Mouse (Mus musculus) forebrain, embryonic 16.5 days (tissue): ENCODE results near the gene Ube2cbp. TPM values are rescaled to one million over a fixed set of nuclear protein-coding genes. Genes with fewer than 3 reads are reported as not detected.

Experiments
- ATAC-seq: fragments of 200-750 bp; cut with Nextera tagmentation; 2 replicates; pipeline ENCODE4 v1.8.0; 2017; ENCODE audit warnings: mild to moderate bottlenecking, moderate library complexity
- H3K27ac ChIP-seq: fragments of 300-500 bp; sonication (generic); 2 replicates; pipeline ENCODE4 v1.5.1; 2014; ENCODE audit warnings: low read length, control low read depth
- H3K27me3 ChIP-seq: fragments of 300-500 bp; sonication (generic); replicated peaks from 2 replicates; pipeline ENCODE4 v1.6.1; 2014; ENCODE audit warnings: low read length; ENCODE audit not compliant: control insufficient read depth, insufficient read depth
- H3K36me3 ChIP-seq: fragments of 300-500 bp; sonication (generic); 2 replicates; pipeline ENCODE4 v1.6.1; 2014; ENCODE audit not compliant: control insufficient read depth, insufficient read depth
- H3K4me1 ChIP-seq: fragments of 300-500 bp; sonication (generic); replicated peaks from 2 replicates; pipeline ENCODE4 v1.6.1; 2014; ENCODE audit warnings: low read length; ENCODE audit not compliant: control insufficient read depth, insufficient read depth
- H3K4me2 ChIP-seq: fragments of 300-500 bp; sonication (generic); 2 replicates; pipeline ENCODE4 v1.6.1; 2014; ENCODE audit warnings: mild to moderate bottlenecking, low read length, control low read depth
- H3K4me3 ChIP-seq: fragments of 300-500 bp; sonication (generic); replicated peaks from 2 replicates; pipeline ENCODE4 v1.5.1; 2014; ENCODE audit warnings: mild to moderate bottlenecking, low read length, control low read depth
- H3K9ac ChIP-seq: fragments of 300-500 bp; sonication (generic); replicated peaks from 2 replicates; pipeline ENCODE4 v1.6.1; 2014; ENCODE audit warnings: low read depth, low read length, control low read depth
- H3K9me3 ChIP-seq: fragments of 300-500 bp; sonication (generic); 2 replicates; pipeline ENCODE4 v1.6.1; 2016; ENCODE audit warnings: low read length; ENCODE audit not compliant: control insufficient read depth
- WGBS: fragments of 180-500 bp; shearing (Covaris S2); extraction: QIAGEN DNeasy Blood & Tissue Kit; methylation state at CpG from one replicate; pipeline ENCODE4 v1.1.7; 2014; 5-methylcytosine and 5-hydroxymethylcytosine counted together
- polyA plus RNA-seq: library from polyadenylated mRNA; unstranded; fragments of >200 nt; fragmentation: Nextera tagmentation; extraction: Ambion mirVana; gene quantifications from 2 replicates; pipeline ENCODE4 v1.2.1, GENCODE M21; 2015

The Ube2cbp gene
- polyA plus RNA-seq, 1 experiment from 2014 or later: 5.1 TPM

GRCm38 (mm10) chr9:86319516-86320140 is 145.1 kb downstream of the Ube2cbp start:
- no peaks in the 10 kb centered on the region for H3K36me3 ChIP-seq
- ATAC-seq: 0 out of 2 replicates have a peak, but pooled peaks have one; percentile 55
- H3K9me3 ChIP-seq: no peaks in the 10 kb centered on the region
- no peaks in the 10 kb centered on the region for H3K27me3 ChIP-seq
- H3K27ac ChIP-seq: no peak overlapping the region
- H3K4me1 ChIP-seq: peaks cover 2% of the 10 kb centered on the region; the same call in 1 of the 2 replicates
- no peak overlapping the region for H3K4me2 ChIP-seq
- no peak overlapping the region for H3K4me3 ChIP-seq
- H3K9ac ChIP-seq: no peak overlapping the region
- 24% methylated on average over 6 of the region's 6 CpGs for WGBS

DNA sequence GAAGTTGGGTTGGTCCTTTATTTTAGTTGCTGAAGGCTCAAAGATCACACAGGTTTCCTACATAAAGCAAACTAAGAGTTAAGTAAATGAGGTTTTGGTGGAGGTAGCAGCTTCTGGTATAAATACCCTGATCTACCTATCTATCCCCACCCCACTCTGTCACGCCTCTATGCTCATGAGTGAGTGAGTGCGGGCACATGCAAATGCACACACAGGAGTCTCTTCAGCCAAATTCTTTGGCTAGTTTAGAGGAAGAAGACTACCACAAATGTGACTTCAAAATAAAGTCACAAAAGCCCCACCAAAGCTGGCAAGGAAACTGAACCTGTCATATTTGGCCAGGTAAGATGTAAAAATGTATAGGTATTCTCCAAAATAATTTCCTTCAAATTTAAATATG is 149.1 kb downstream of the Ube2cbp start:
- Histone ChIP-seq H3K27ac (no peak overlapping the region), H3K9me3 (peaks cover 7% of the 10 kb centered on the region), H3K36me3 (no peaks in the 10 kb centered on the region), H3K4me3 (no peak overlapping the region), H3K9ac (no peak overlapping the region), H3K4me2 (no peak overlapping the region), H3K4me1 (peaks cover 2% of the 10 kb centered on the region; the same call in 1 of the 2 replicates), H3K27me3 (no peaks in the 10 kb centered on the region)
- 90% methylated on average over 2 of the region's 2 CpGs for WGBS
- ATAC-seq: no peak

GRCm38 (mm10) chr9:86308616-86309015 is 156.1 kb downstream of the Ube2cbp start:
- Histone ChIP-seq H3K27ac (no peak overlapping the region), H3K4me2 (no peak overlapping the region), H3K4me3 (no peak overlapping the region), H3K9ac (no peak overlapping the region), H3K4me1 (no peaks in the 10 kb centered on the region), H3K36me3 (no peaks in the 10 kb centered on the region), H3K27me3 (no peaks in the 10 kb centered on the region), H3K9me3 (peaks cover 7% of the 10 kb centered on the region)
- WGBS: 35% methylated on average over 4 of the region's 4 CpGs
- no peak for ATAC-seq

GRCm38 (mm10) chr9:86306556-86306955 is 158.2 kb downstream of the Ube2cbp start:
- Histone ChIP-seq H3K36me3 (no peaks in the 10 kb centered on the region), H3K4me1 (no peaks in the 10 kb centered on the region), H3K9me3 (no peaks in the 10 kb centered on the region), H3K27me3 (no peaks in the 10 kb centered on the region), H3K4me2 (no peak overlapping the region), H3K27ac (no peak overlapping the region), H3K9ac (no peak overlapping the region), H3K4me3 (no peak overlapping the region)
- ATAC-seq: no peak
- WGBS: 87% methylated on average over 2 of the region's 2 CpGs

GRCm38 (mm10) chr9:86301407-86301806 is 163.3 kb downstream of the Ube2cbp start:
- Histone ChIP-seq H3K4me1 (no peaks in the 10 kb centered on the region), H3K9ac (no peak overlapping the region), H3K36me3 (no peaks in the 10 kb centered on the region), H3K27ac (no peak overlapping the region), H3K9me3 (no peaks in the 10 kb centered on the region), H3K27me3 (no peaks in the 10 kb centered on the region), H3K4me3 (no peak overlapping the region), H3K4me2 (no peak overlapping the region)
- ATAC-seq: no peak
- 96% methylated on average over 6 of the region's 6 CpGs for WGBS

- H3K4me1 ChIP-seq: no peaks in the 10 kb centered on the region
- no peaks in the 10 kb centered on the region for H3K27me3 ChIP-seq
- ATAC-seq: no peak
- no peaks in the 10 kb centered on the region for H3K36me3 ChIP-seq
- no peaks in the 10 kb centered on the region for H3K9me3 ChIP-seq
- no peak overlapping the region for H3K27ac ChIP-seq
- H3K4me2 ChIP-seq: no peak overlapping the region
- 22% methylated on average over 8 of the region's 8 CpGs for WGBS
- no peak overlapping the region for H3K4me3 ChIP-seq
- no peak overlapping the region for H3K9ac ChIP-seq
Observed at GRCm38 (mm10) chr9:86298596-86298995, 166.2 kb downstream of the Ube2cbp start.

DNA sequence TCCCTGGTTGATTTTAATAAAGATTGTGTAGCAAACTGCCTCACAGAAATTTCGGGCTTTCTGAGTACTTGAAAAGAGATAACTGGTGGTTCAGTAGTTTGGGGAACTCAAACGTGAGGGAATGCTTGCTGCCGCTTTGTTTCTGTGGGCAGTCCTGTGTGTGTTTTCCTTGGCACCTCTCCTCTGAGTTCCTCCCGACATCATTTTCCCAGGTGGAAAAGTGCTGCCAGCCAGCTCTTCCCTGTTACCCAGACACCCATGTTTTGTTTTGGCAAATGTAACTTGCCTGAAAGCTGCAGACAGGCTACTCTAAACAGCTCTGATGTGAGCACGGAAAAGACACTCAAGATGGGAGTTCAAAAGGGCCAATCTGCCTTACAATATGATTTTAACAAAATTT is 166.6 kb downstream of the Ube2cbp start:
- no peak overlapping the region for H3K27ac ChIP-seq
- H3K36me3 ChIP-seq: no peaks in the 10 kb centered on the region
- H3K4me1 ChIP-seq: no peaks in the 10 kb centered on the region
- no peak overlapping the region for H3K4me3 ChIP-seq
- ATAC-seq: no peak
- no peaks in the 10 kb centered on the region for H3K27me3 ChIP-seq
- no peaks in the 10 kb centered on the region for H3K9me3 ChIP-seq
- 20% methylated on average over 5 of the region's 5 CpGs for WGBS
- no peak overlapping the region for H3K9ac ChIP-seq
- H3K4me2 ChIP-seq: no peak overlapping the region

DNA sequence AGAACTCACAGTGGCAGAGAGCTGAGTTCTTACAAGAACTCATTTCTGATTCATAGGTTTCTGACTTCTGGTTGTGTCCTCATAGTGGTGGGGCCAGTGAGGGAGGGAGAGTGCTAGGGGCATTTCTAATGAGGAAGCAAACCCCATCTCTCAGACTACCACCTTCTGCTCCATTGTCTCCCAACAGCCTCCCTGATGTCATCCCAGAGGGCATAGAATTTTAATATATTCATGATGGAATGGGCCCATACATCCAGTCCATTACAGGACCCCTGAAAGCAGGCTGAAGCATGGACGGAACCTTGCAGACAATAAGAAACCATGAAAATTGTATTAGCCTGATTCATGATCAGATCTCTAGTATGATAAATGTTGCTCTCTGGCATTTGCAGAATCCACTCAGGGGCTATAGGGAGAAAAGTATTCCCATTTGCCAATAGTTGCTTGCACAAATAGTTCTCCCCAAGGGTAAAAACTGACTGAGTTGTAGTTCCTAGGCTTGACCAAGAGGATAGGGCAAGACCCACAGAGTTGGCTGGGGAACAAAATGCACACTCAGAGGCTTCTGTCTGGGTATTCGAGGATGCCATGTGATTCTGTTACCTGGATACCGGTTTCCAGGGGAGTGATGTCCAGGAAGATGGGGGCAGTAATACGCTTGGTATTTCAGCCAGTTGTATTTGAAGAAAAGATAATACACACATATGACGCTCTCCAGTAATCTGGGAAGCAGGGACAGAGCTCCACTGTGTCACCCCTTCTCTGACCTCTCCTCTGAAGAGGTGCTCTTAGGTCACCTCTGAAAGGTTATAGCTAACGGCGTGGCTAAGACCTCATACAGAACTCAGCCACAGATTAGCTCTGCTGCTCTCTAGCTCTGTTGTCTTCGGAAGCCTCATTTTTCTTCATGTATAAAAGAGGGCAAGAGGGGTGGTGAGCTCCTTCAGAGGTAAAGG is 167.8 kb downstream of the Ube2cbp start:
- Histone ChIP-seq H3K9me3 (no peaks in the 10 kb centered on the region), H3K27me3 (no peaks in the 10 kb centered on the region), H3K27ac (no peak overlapping the region), H3K4me1 (no peaks in the 10 kb centered on the region), H3K36me3 (no peaks in the 10 kb centered on the region), H3K4me2 (no peak overlapping the region), H3K4me3 (no peak overlapping the region), H3K9ac (no peak overlapping the region)
- ATAC-seq: no peak
- WGBS: 74% methylated on average over 8 of the region's 8 CpGs

DNA sequence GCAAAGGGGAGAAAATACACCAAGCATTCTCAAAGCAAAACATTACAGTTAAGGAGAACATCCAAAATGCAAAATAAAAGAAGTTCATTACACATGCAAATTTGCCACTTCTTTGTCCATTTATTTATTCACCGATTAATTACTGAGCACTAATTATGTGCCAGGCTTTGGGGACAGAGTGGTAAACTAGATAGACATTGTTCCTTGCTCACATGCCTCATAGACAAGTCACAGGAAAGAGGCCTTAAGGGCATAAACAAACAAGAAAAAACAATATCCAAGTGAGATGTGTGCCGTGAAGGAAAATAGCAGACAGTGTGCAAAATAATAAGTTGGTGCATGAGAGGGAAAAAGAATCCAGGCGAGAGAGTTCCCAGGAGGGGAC is 177.2 kb downstream of the Ube2cbp start:
- H3K27me3 ChIP-seq: no peaks in the 10 kb centered on the region
- H3K9ac ChIP-seq: no peak overlapping the region
- 13% methylated on average over 3 of the region's 3 CpGs for whole genome bisulfite sequencing
- no peaks in the 10 kb centered on the region for H3K36me3 ChIP-seq
- H3K4me2 ChIP-seq: 0 out of 2 replicates have a peak overlapping the region, but pooled peaks have one; percentile 2
- H3K27ac ChIP-seq: peak overlapping the region; percentile 20; the same call in 1 of the 2 replicates
- ATAC-seq: peak; percentile 71
- H3K4me3 ChIP-seq: no peak overlapping the region
- H3K9me3 ChIP-seq: peaks cover 7% of the 10 kb centered on the region; the same call in 1 of the 2 replicates
- peaks cover 13% of the 10 kb centered on the region for H3K4me1 ChIP-seq
